Mouse (Mus musculus) adipose tissue, adult 10 weeks (tissue): ENCODE measurements around the gene AI987944. TPM values are rescaled to one million over a fixed set of nuclear protein-coding genes. Genes with fewer than 3 reads are reported as not detected.

Source experiments
- polyA plus RNA-seq: library from polyadenylated mRNA; stranded (reverse); fragments of 350-450 nt; fragmentation: Illumina TruSeq; extraction: RNeasy Lipid Tissue Mini Kit (QIAGEN cat#74804); gene quantifications from one replicate; pipeline ENCODE4 v1.2.3, GENCODE M21; 2014; ENCODE audit warnings: low read depth, low replicate concordance

AI987944 gene
- polyA plus RNA-seq, result 12.8 TPM

GRCm38 (mm10) chr7:41393048-41393971 is at the start of gene AI987944:
Gene AI987944 (minus strand): TSS chr7:41393379.

Other genes starting within 250 kb of the AI987944 start
- not detected for gene Gm5592, start 239.5 kb downstream of the AI987944 start, polyA plus RNA-seq
- gene Vmn2r57, start 55.3 kb upstream of the AI987944 start, polyA plus RNA-seq, result 0.63 TPM
- 0.20 TPM for gene Gm20449, start 106.0 kb upstream of the AI987944 start, polyA plus RNA-seq
- 11.0 TPM for gene AW146154, start 106.5 kb upstream of the AI987944 start, polyA plus RNA-seq
- 12.5 TPM for gene Gm6871, start 180.3 kb upstream of the AI987944 start, polyA plus RNA-seq
- 13.2 TPM for gene 2610021A01Rik, start 205.9 kb upstream of the AI987944 start, polyA plus RNA-seq
- gene Zfp788, start 239.8 kb upstream of the AI987944 start, polyA plus RNA-seq, result 16.7 TPM